Mouse (Mus musculus) olfactory bulb, adult 2 months (tissue): ENCODE measurements around the gene Opa1. TPM values are rescaled to one million over a fixed set of nuclear protein-coding genes. Genes with fewer than 3 reads are reported as not detected.

Experiments used
- H3K27ac ChIP-seq: fragments of 200-500 bp; 2 replicates; pipeline ENCODE4 v1.5.1; 2012; ENCODE audit warnings: low read depth, low read length; ENCODE audit not compliant: insufficient read depth
- H3K4me1 ChIP-seq: fragments of 200-500 bp; 2 replicates; pipeline ENCODE4 v1.6.1; 2012; ENCODE audit warnings: low read length; ENCODE audit not compliant: control insufficient read depth, insufficient read depth
- H3K4me3 ChIP-seq: fragments of 200-500 bp; 2 replicates; pipeline ENCODE4 v1.5.1; 2012; ENCODE audit warnings: mild to moderate bottlenecking, low read depth, low read length, moderate library complexity; ENCODE audit not compliant: insufficient read depth
- CTCF ChIP-seq: fragments of 200-500 bp; IDR thresholded peaks from 2 replicates; pipeline ENCODE4 v1.5.1; 2012; ENCODE audit warnings: low read depth, mild to moderate bottlenecking, low read length, moderate library complexity; ENCODE audit not compliant: insufficient read depth
- POLR2A ChIP-seq: fragments of 200-500 bp; IDR thresholded peaks from 2 replicates; pipeline ENCODE4 v1.6.1; 2012; ENCODE audit warnings: mild to moderate bottlenecking, low read depth, low read length, moderate library complexity; ENCODE audit not compliant: insufficient read depth
- WGBS: fragments of 180-500 bp; shearing (Covaris S2); methylation state at CpG from one replicate; pipeline ENCODE4 v1.1.7; 2018; 5-methylcytosine and 5-hydroxymethylcytosine counted together
- polyA plus RNA-seq: library from polyadenylated mRNA; stranded (reverse); fragments of >200 nt; gene quantifications from 2 replicates; pipeline ENCODE4 v1.2.4, GENCODE M21; 2012; ENCODE audit warnings: low replicate concordance; ENCODE audit not compliant: missing spikeins, insufficient read depth, insufficient read length

Opa1 gene
- polyA plus RNA-seq, 1 experiment = 126 TPM

GRCm38 (mm10) chr16:29663042-29663758 lies 84.1 kb downstream of the Opa1 start:
- Histone ChIP-seq H3K27ac (no peak overlapping the region), H3K4me1 (peaks cover 7% of the 10 kb centered on the region; the same call in 1 of the 2 replicates), H3K4me3 (no peak overlapping the region)
- WGBS = 88% methylated on average over 6 of the region's 6 CpGs
- TF ChIP-seq CTCF (no peak), POLR2A (no peak)

GRCm38 (mm10) chr16:29664392-29664791 lies 85.3 kb downstream of the Opa1 start:
- WGBS = 94% methylated on average over 4 of the region's 4 CpGs
- H3K4me3 ChIP-seq = no peak overlapping the region
- no peak overlapping the region for H3K27ac ChIP-seq
- H3K4me1 ChIP-seq = peaks cover 7% of the 10 kb centered on the region; the same call in 1 of the 2 replicates
- TF ChIP-seq POLR2A (no peak), CTCF (no peak)

- Histone ChIP-seq H3K4me1 (peaks cover 7% of the 10 kb centered on the region; the same call in 1 of the 2 replicates), H3K27ac (no peak overlapping the region), H3K4me3 (no peak overlapping the region)
- WGBS = 36% methylated on average over 17 of the region's 17 CpGs
- no peak for TF ChIP-seq CTCF
Measured at GRCm38 (mm10) chr16:29666991-29667701, 88.0 kb downstream of the Opa1 start.

GRCm38 (mm10) chr16:29667702-29668061 lies 88.5 kb downstream of the Opa1 start:
- no peak overlapping the region for H3K4me3 ChIP-seq
- no peak overlapping the region for H3K27ac ChIP-seq
- H3K4me1 ChIP-seq = peaks cover 7% of the 10 kb centered on the region; the same call in 1 of the 2 replicates
- TF ChIP-seq CTCF = no peak
- TF ChIP-seq POLR2A = no peak
- WGBS = 55% methylated on average over 5 of the region's 5 CpGs

- Histone ChIP-seq H3K27ac (no peak overlapping the region), H3K4me1 (peaks cover 7% of the 10 kb centered on the region; the same call in 1 of the 2 replicates), H3K4me3 (no peak overlapping the region)
- 89% methylated on average over 12 of the region's 12 CpGs for WGBS
- TF ChIP-seq CTCF (no peak), POLR2A (no peak)
Measured at GRCm38 (mm10) chr16:29668451-29668850, 89.3 kb downstream of the Opa1 start.

- no peak overlapping the region for H3K4me3 ChIP-seq
- peaks cover 7% of the 10 kb centered on the region; the same call in 1 of the 2 replicates for H3K4me1 ChIP-seq
- no peak overlapping the region for H3K27ac ChIP-seq
- TF ChIP-seq POLR2A = no peak
- TF ChIP-seq CTCF = no peak
- WGBS = 96% methylated on average over 3 of the region's 3 CpGs
Measured at GRCm38 (mm10) chr16:29670806-29671205, 91.7 kb downstream of the Opa1 start.

- Histone ChIP-seq H3K27ac (no peak overlapping the region), H3K4me3 (no peak overlapping the region), H3K4me1 (no peaks in the 10 kb centered on the region)
- WGBS = 95% methylated on average over 3 of the region's 3 CpGs
- no peak for TF ChIP-seq CTCF
- TF ChIP-seq POLR2A = no peak
Measured at GRCm38 (mm10) chr16:29673230-29673629, 94.1 kb downstream of the Opa1 start.

GRCm38 (mm10) chr16:29679607-29680006 lies 100.5 kb downstream of the Opa1 start:
- Histone ChIP-seq H3K4me3 (no peak overlapping the region), H3K27ac (no peak overlapping the region), H3K4me1 (peaks cover 12% of the 10 kb centered on the region)
- WGBS = 70% methylated on average over 5 of the region's 5 CpGs
- no peak for TF ChIP-seq CTCF
- TF ChIP-seq POLR2A = no peak

GRCm38 (mm10) chr16:29680548-29681175 lies 101.5 kb downstream of the Opa1 start:
- no peak overlapping the region for H3K4me3 ChIP-seq
- no peak overlapping the region for H3K27ac ChIP-seq
- H3K4me1 ChIP-seq = peaks cover 12% of the 10 kb centered on the region
- TF ChIP-seq CTCF (no peak), POLR2A (no peak)
- WGBS = 85% methylated on average over 18 of the region's 18 CpGs
